Mouse (Mus musculus) CH12F3 (cell line): ENCODE results near the gene Cdk14.

ENCODE experiments used
- in situ Hi-C: fragments of 300-500 bp; cut with MboI; formaldehyde crosslinking; loops from 2 replicates; pipeline ENCODE4 v1.14.3; 2020; ENCODE audit warnings: low sequenced_read_pairs

Cdk14 gene

GRCm38 (mm10) chr5:4877131-4877631 lies 542.9 kb downstream of the Cdk14 start:
- in situ Hi-C loops, result no loop called here

GRCm38 (mm10) chr5:4876653-4877091 lies 543.4 kb downstream of the Cdk14 start:
- in situ Hi-C loops, result no loop called here

- in situ Hi-C loops, result no loop called here
These were observed 549.9 kb downstream of the Cdk14 start for GRCm38 (mm10) chr5:4870041-4870726.

- in situ Hi-C loops, result no loop called here
These were observed 551.5 kb downstream of the Cdk14 start for GRCm38 (mm10) chr5:4868563-4869120.

- in situ Hi-C loops, result no loop called here
These were observed 552.1 kb downstream of the Cdk14 start for GRCm38 (mm10) chr5:4867849-4868562.

- in situ Hi-C loops, result no loop called here
These were observed 553.2 kb downstream of the Cdk14 start for GRCm38 (mm10) chr5:4866945-4867344.

- in situ Hi-C loops, result no loop called here
These were observed 554.0 kb downstream of the Cdk14 start for GRCm38 (mm10) chr5:4866099-4866498.

GRCm38 (mm10) chr5:4861592-4861991 lies 558.5 kb downstream of the Cdk14 start:
- in situ Hi-C loops, result no loop called here

- in situ Hi-C loops, result no loop called here
These were observed 559.0 kb downstream of the Cdk14 start for GRCm38 (mm10) chr5:4861141-4861540.

GRCm38 (mm10) chr5:4858032-4858641 lies 562.0 kb downstream of the Cdk14 start:
- in situ Hi-C loops, result no loop called here

GRCm38 (mm10) chr5:4853503-4853902 lies 566.6 kb downstream of the Cdk14 start:
- in situ Hi-C loops, result no loop called here

- in situ Hi-C loops, result no loop called here
These were observed 567.3 kb downstream of the Cdk14 start for GRCm38 (mm10) chr5:4852711-4853320.

- in situ Hi-C loops, result no loop called here
These were observed 568.0 kb downstream of the Cdk14 start for GRCm38 (mm10) chr5:4851934-4852710.

- in situ Hi-C loops, result no loop called here
These were observed 568.7 kb downstream of the Cdk14 start for GRCm38 (mm10) chr5:4851245-4851933.

GRCm38 (mm10) chr5:4834819-4835480 lies 585.2 kb downstream of the Cdk14 start:
- in situ Hi-C loops, result no loop called here

- in situ Hi-C loops, result no loop called here
These were observed 586.2 kb downstream of the Cdk14 start for GRCm38 (mm10) chr5:4833940-4834339.

GRCm38 (mm10) chr5:4826886-4827285 lies 593.2 kb downstream of the Cdk14 start:
- in situ Hi-C loops, result no loop called here

GRCm38 (mm10) chr5:4825951-4826350 lies 594.2 kb downstream of the Cdk14 start:
- in situ Hi-C loops, result no loop called here

GRCm38 (mm10) chr5:4825076-4825475 lies 595.0 kb downstream of the Cdk14 start:
- in situ Hi-C loops, result no loop called here
